11 mouse cellular contexts compared by ENCODE assay signal in the genomic region with DNA sequence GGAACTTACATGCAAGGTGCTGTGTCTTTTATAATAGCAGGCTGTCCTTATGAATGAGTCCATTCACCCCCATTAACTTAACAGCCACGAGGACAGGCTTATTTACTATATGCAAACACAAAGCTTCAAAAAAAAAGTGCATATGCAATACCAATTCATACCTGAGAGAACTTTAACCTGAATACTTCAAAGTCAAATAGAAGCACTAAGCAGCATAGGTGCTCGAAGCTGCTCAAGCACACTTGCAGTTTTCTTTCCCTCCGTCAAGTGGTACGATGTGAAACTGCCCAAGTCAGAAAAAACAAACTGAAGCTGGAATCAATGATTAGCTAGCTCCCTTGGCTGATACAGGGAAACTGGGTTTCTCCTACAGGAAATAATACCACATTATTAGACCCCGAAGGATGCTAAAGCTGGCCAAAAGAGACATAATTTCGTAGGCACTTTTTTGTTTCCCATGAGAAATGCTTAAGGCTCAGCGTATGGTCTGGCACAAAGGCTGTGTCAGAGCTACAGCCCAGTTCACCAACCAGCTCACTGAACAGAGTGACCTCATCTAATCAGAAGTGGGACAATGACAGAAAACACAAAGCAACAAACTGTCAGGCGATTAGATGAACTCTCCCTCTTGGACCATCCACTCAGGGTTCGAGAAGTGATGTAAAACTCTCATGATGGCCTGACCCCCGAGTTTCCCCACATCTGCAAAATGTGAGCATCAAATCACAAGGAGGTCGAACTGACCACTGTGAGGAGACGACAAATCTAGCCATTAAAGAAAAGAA. TPM values are rescaled to one million over a fixed set of nuclear protein-coding genes. Genes with fewer than 3 reads are reported as not detected.
DNase-seq lines count a peak whose midpoint lies in the region; ATAC-seq lines count a peak whose summit lies in the region.
"Had no signal": no experiment of that assay in that cellular context is flagged by ENCODE, and none has a peak within 500 bp of the region (broad histone marks: within the 10 kb centered on the region; RNA-seq: fewer than 3 reads in every experiment).

No protein-coding gene starts in this region.

- intact Hi-C loops in heart, postnatal 25 days (cut with DNase I), result loop anchor here (2.0 kb wide), 1 partner anchor 77 kb away; the partner anchor contains the start of gene Fam122a

- peak overlapping the region; percentile 86; the same call in 1 of the 2 replicates for H3K4me3 ChIP-seq in heart, embryonic 16.5 days (ENCODE audit: low read length)
- H3K4me3 ChIP-seq in lung, embryonic 15.5 days, result no peak overlapping the region
- H3K4me3 ChIP-seq: embryonic facial prominence, embryonic 13.5 days had no signal

- H3K36me3 ChIP-seq in heart, embryonic 16.5 days (ENCODE audit: control insufficient read depth, insufficient read depth), result no peaks in the 10 kb centered on the region
- no peaks in the 10 kb centered on the region for H3K36me3 ChIP-seq in lung, embryonic 15.5 days
- H3K36me3 ChIP-seq: embryonic facial prominence, embryonic 13.5 days had no signal

- H3K9ac ChIP-seq in heart, embryonic 16.5 days (ENCODE audit: low read length), result peak overlapping the region; percentile 55
- no peak overlapping the region for H3K9ac ChIP-seq in lung, embryonic 15.5 days
- H3K9ac ChIP-seq: embryonic facial prominence, embryonic 13.5 days had no signal

- peaks cover 25% of the 10 kb centered on the region for H3K4me1 ChIP-seq in heart, embryonic 16.5 days (ENCODE audit: control insufficient read depth, insufficient read depth, low read length)
- peaks cover 21% of the 10 kb centered on the region for H3K4me1 ChIP-seq in lung, embryonic 15.5 days

- no peaks in the 10 kb centered on the region for H3K9me3 ChIP-seq in heart, embryonic 16.5 days (replicated peaks; ENCODE audit: control insufficient read depth, low read length)
- no peaks in the 10 kb centered on the region for H3K9me3 ChIP-seq in lung, embryonic 15.5 days

- ATAC-seq in cerebellum, adult (ENCODE audit: insufficient number of reproducible peaks, low FRiP score, low TSS enrichment), result no peak
- ATAC-seq in heart, embryonic 16.5 days (replicated peaks; ENCODE audit: extremely low read depth, insufficient read depth, low FRiP score), result no peak
- no peak for ATAC-seq in lung, embryonic 15.5 days (ENCODE audit: borderline replicate concordance, extremely low read depth, low FRiP score, low TSS enrichment)
- ATAC-seq: inflammation-experienced regulatory T-cells, adult 6 months; midbrain, embryonic 16.5 days had no signal

- H3K27ac ChIP-seq in heart, embryonic 16.5 days (ENCODE audit: low read length), result no peak overlapping the region
- H3K27ac ChIP-seq in lung, embryonic 15.5 days, result peak overlapping the region; percentile 62
- H3K27ac ChIP-seq: embryonic facial prominence, embryonic 13.5 days had no signal

- peak overlapping the region; percentile 94 for H3K4me2 ChIP-seq in heart, embryonic 16.5 days (ENCODE audit: low read depth, low read length)
- H3K4me2 ChIP-seq in lung, embryonic 15.5 days, result peak overlapping the region; percentile 92
- H3K4me2 ChIP-seq: embryonic facial prominence, embryonic 13.5 days had no signal

- WGBS in heart, embryonic 16.5 days, result 51% methylated on average over 12 of the region's 12 CpGs
- 50% methylated on average over 12 of the region's 12 CpGs for WGBS in lung, embryonic 15.5 days

- peak; percentile 37 to 45 for DNase-seq in cerebellum, adult 18-20 months
- DNase-seq in heart, postnatal 25 days (ENCODE audit: low spot score), result no peak
- DNase-seq in brain, adult 2 months (ENCODE audit: low read depth, low spot score), result peak; percentile 57
- no peak for DNase-seq in B cell, adult 2 months
- no peak for DNase-seq in testis, postnatal 14 days (ENCODE audit: low spot score)

- H3K27me3 ChIP-seq in heart, embryonic 16.5 days (ENCODE audit: control insufficient read depth, insufficient read depth, low read length), result 0 out of 2 replicates have a peak, but pooled peaks cover 2% of the 10 kb centered on the region
- peaks cover 30% of the 10 kb centered on the region for H3K27me3 ChIP-seq in lung, embryonic 15.5 days

RNA-seq across cellular contexts. Expression of gene Pip5k1b, which starts 2.2 kb away (rescaled TPM):
- 9.6 and 11.1 TPM in 2 replicates for polyA plus RNA-seq in heart, embryonic 16.5 days (2015; fragmentation: Nextera tagmentation; extraction: Ambion mirVana)
- total RNA-seq in heart, postnatal 25 days (2021), result 10 to 100 TPM; 26.9 to 28.3 TPM
- 3.2 and 3.4 TPM in 2 replicates for polyA plus RNA-seq in lung, embryonic 15.5 days (2015; fragmentation: Nextera tagmentation; extraction: Ambion mirVana)

Comparison
In these comparisons a context has a peak if more than half of its experiments do, and no peak if none do; other contexts are left out.
1. DNase-seq: peak in cerebellum, adult 18-20 months (2 of 2) and brain, adult 2 months (single experiment); none in heart, postnatal 25 days (single experiment), B cell, adult 2 months (0 of 2) and testis, postnatal 14 days (single experiment).